Mouse (Mus musculus) 3T3-L1 (cell line): ENCODE measurements at regions not wholly inside any gene's neighbourhood (a gene's known extent, or its start where the extent isn't known, plus 50 kb on each side); places are given as distances from the start of the nearest gene placed in this dataset.

Source experiments
- DNase-seq: peaks from one replicate; pipeline ENCODE4 v3.0.0-alpha.2; 2015; ENCODE audit warnings: low read depth, low spot score

GRCm38 (mm10) chr7:93795210-93795609 lies 715.5 kb downstream of the Fam181b start:
- DNase-seq = peak; percentile 1

DNA sequence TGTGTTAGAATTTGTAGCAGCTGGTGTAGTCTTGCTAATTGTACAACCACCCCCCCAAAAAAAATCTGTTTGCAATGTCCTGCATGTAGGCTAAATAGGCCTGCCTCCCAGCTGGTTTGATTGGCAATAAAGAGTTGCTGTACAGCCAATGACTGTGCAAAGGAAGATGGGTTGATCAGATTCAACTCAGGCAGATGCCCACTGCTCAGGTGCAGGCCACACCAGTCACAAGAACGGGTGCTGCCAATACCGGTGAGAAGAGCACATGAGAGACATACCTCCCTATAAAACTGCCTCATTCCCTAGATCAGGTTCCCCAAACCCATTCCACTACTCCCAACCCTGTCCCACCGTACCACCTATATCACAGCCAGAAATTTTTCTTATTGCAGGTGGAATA lies 756.0 kb downstream of the Fam181b start:
- no peak for DNase-seq

GRCm38 (mm10) chr7:93836169-93836568 lies 756.5 kb downstream of the Fam181b start:
- DNase-seq = no peak

DNA sequence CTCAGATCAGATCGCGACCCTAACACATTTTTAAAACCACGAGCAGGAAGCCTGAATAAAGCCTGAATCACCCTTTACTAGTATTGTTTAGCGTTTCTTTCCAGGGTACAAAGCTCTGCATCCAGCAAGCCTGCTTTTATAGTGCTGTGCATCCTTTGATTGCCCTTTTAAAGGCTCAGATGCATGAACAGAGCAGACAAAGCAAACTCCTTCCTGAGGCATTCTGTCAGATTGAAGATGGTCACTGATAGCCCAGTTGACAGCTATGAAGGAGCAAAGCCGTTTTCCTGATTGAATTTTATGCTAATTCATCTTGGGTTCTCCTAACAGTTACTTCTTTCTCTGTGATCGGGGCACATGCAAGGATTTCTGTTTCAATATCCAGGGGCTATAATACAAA lies 775.4 kb downstream of the Fam181b start:
- DNase-seq = no peak

- DNase-seq = peak; percentile 88
Measured at GRCm38 (mm10) chr7:93893701-93894100, 814.0 kb downstream of the Fam181b start.

- DNase-seq = peak; percentile 69
Measured at GRCm38 (mm10) chr7:93896921-93897320, 817.3 kb downstream of the Fam181b start.

DNA sequence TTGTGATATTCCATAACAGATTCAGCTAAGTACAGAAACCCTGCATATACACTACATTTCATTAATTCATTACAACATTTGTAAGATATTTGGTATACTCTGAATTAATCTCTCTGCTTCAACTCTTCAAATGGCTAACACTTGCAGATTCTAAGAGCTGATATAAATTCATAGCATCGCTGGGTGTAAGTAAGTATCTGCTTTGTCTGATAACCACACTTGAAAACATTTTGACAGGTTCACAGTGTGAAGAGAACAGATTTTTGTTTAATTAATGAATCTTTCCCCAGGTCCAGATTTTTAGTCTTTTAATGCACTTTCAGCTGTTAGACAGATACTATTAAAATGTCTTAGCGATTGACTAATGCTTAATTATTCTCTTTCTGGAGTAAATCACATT lies 823.1 kb downstream of the Fam181b start:
- no peak for DNase-seq

DNA sequence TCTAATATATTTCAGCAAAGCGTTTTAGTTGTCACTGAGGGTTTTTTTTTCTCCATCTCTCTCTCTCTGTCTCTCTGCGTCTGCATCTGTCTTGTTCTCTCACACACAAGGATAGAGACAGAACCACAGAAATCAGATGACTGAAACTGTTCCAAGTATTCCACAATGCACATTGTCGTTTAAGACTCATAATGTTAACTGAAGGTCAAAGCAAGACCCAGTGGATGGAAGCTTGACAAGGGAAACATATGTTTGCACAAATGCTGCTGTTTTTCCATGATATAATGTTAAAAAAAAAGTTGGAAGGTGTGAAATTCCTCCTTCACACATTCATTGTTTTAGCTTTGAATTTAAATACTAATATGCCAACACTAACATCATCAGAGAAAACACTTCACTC lies 857.3 kb downstream of the Fam181b start:
- peak; percentile 74 for DNase-seq

DNA sequence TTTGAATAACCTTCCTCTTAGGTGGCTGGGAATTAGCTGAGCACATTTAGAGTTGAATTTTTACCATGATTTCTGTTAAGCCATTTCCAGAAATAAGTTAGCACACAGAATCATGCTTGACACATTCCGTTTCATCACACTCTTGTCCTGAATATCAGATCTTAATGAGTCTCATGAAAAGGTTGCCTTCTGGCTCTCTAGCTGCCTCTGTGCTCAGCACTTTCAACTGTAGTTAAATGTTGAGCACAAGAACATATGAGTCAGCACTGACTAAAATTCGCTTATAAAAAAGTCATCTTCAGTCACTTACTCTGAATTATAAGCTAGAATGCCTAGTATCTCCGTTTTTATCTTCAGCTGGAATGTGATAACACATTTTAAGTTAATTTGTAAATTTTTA lies 902.4 kb downstream of the Fam181b start:
- peak; percentile 9 for DNase-seq

DNA sequence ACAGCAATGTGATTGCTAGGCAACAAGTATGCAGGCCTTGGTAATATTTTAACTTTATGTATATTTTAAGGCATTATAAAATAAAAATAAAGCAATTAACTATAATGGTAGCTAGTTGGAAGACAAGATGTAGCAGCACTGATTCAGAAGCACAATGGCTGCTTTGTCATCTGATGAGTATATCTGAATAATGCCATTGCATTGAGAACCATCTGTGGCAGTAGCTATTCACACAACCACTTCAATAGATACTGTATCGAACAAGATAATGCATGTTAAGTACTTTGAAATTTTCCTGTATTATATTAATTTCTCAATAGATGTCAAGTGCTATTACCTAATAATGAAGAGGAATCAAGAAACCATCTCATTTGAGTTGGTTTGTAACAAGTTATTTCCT lies 923.1 kb downstream of the Fam181b start:
- no peak for DNase-seq

DNA sequence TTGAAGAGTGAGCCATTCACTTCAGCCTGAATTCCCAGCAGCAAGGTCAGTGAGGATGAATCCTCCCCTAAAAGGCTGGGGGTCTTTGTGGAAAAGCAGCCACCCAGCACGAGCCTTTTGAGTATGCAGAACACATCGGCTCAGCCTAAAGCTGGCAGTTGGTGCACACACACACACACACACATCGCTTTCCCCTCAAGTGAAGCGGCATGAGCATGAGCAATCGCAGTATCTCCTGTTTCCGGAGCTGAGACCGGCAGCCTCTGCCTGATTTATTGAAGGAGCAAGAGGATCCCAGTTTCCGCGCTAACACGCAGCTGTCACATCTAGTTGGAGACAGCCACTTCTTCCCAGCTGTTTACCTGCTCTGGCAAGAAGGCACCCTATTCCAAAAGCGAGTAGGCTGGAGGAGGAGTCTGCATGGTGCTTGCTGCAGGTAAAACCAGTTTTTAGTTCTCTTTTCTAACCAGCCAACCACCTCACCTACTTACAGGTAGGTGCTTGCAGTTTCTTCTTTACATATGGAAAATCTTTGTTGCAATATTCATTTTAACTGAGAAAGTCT lies 962.9 kb downstream of the Fam181b start:
- peak; percentile 22 for DNase-seq

DNA sequence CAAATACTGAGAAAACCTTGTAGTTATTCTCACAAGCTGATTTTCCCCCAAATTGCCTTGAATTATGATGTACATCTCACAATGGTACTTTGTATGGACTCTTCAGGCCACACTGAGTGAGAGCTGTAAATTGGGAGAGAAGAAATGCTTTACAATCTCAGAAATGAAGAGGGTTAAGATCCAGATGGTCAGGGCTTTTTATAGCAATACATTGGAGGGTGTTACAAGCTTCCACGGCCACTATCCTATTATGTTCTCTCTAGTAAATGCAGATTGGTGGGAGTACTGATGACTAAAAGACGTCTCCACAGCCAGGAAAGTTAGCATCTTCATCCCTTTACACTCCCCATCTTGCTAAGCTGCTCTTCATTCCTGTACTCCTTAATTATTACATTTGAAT lies 965.8 kb downstream of the Fam181b start:
- no peak for DNase-seq

DNA sequence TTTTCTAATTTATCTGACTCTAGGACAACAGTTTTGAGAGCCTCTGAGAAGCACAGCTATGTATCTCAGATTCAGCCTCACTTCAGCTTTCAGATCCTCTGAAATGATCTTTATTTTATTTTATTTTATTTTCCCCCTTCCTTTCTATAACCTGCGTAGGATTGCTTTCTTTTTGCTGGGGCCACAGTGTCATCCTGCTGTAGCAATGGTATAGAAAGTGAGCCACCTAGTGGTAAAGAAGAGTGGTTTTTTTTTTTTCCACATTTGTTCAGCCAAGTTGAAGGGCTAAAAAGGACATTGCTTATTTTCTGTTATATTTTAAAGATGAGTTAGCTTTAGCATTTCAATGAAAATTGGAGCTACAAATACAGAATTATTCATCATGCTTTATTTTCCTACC lies 966.4 kb downstream of the Fam181b start:
- peak; percentile 56 for DNase-seq

DNA sequence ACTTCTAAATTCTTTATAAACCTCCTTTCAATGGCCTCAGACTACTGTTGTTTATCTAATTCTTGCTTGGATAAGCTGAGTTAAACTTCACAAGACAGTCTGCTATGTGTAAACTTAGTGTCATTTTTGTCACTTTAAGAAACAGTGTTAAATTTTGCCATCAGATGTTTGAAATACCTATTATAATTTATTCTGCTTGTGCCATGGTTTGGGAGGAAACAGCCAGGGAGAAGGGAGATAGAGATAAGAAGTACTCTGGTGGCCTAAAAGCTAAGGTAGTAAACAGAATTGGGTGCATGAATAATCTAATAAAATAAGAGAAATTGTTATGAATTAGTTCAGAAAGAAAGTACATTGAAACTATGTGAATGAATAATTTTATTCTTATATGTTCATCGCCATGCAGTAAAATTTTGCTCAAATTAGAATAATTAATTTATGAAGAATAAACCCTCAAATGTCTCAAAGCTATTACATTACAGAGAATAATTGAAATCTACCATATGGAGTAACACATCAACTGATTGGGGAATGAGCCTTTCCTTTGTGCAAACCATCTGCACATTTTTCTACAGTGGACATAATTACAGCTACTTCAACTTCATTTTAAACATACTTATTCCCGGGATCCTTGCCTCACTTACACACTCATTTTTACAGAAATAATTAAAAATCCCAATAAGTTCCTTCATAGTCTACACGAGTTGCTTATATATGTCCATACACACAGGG lies 982.3 kb downstream of the Fam181b start:
- no peak for DNase-seq
